Mouse (Mus musculus): ENCODE data around the gene C8g. TPM values are rescaled to one million over a fixed set of nuclear protein-coding genes. Genes with fewer than 3 reads are reported as not detected.

C8g gene
- polyA plus RNA-seq, 1 experiment from 2014 or later = 3.7 TPM

DNA sequence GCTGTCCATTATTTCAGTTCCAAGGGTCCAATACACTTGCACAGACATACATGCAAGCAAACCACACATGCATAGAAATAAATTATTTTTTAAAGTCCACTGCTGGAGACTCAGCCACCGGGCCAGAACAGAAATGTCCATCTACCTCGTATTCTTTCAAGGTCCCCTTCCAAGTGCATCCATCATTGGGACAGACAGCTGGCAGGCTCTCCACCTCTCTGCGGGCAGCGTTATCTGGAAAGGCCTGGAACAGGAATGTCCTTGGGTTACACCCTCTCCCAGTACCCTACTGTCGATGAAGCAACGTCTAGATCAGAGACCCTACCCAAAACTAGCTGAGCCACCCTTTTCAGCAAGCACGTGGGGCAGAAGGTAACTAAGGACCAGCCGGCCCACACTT lies 35.0 kb upstream of the C8g start:
- Histone ChIP-seq H3K4me3 (ENCODE audit: low read depth, low read length) (no peak overlapping the region), H3K27ac (ENCODE audit: low read depth, low read length) (no peak overlapping the region), H3K36me3 (ENCODE audit: control insufficient read depth, insufficient read depth, low read length) (peaks cover 11% of the 10 kb centered on the region), H3K9me3 (replicated peaks; ENCODE audit: control insufficient read depth, low read length) (no peaks in the 10 kb centered on the region), H3K4me2 (no peak overlapping the region), H3K4me1 (ENCODE audit: control insufficient read depth, insufficient read depth, low read length) (no peaks in the 10 kb centered on the region; the same call in 1 of the 2 replicates), H3K9ac (ENCODE audit: low read depth, low read length) (no peak overlapping the region), H3K27me3 (ENCODE audit: control insufficient read depth, insufficient read depth, low read length) (no peaks in the 10 kb centered on the region)
- no peak for ATAC-seq (replicated peaks; ENCODE audit: insufficient number of reproducible peaks, low FRiP score, low TSS enrichment)
- 70% methylated on average over 8 of the region's 8 CpGs for WGBS (ENCODE audit: insufficient replicate concordance)

DNA sequence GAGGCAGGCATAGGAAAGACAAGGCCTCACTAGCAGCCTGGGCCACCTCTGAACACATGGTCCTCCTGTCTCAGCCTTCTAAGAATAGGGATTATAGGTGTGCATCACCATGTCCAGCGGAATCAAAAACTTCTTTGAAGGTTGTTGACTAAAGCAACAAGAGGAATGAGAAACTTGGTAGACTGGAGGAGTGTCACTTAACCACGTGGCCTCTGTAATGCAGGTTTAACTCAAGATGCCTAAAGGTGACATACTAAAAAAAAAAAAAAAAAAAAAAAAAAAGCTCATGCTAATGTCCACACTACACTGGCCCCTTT lies 33.3 kb upstream of the C8g start:
- 90% methylated on average over 2 of the region's 2 CpGs for WGBS (ENCODE audit: insufficient replicate concordance)
- no peak overlapping the region for H3K27ac ChIP-seq (ENCODE audit: low read depth, low read length)
- no peaks in the 10 kb centered on the region; the same call in 1 of the 2 replicates for H3K4me1 ChIP-seq (ENCODE audit: control insufficient read depth, insufficient read depth, low read length)
- no peaks in the 10 kb centered on the region for H3K9me3 ChIP-seq (replicated peaks; ENCODE audit: control insufficient read depth, low read length)
- H3K9ac ChIP-seq (ENCODE audit: low read depth, low read length) = no peak overlapping the region
- no peak overlapping the region for H3K4me3 ChIP-seq (ENCODE audit: low read depth, low read length)
- no peak overlapping the region for H3K4me2 ChIP-seq
- peaks cover 16% of the 10 kb centered on the region for H3K36me3 ChIP-seq (ENCODE audit: control insufficient read depth, insufficient read depth, low read length)
- no peaks in the 10 kb centered on the region for H3K27me3 ChIP-seq (ENCODE audit: control insufficient read depth, insufficient read depth, low read length)
- ATAC-seq (replicated peaks; ENCODE audit: insufficient number of reproducible peaks, low FRiP score, low TSS enrichment) = no peak

DNA sequence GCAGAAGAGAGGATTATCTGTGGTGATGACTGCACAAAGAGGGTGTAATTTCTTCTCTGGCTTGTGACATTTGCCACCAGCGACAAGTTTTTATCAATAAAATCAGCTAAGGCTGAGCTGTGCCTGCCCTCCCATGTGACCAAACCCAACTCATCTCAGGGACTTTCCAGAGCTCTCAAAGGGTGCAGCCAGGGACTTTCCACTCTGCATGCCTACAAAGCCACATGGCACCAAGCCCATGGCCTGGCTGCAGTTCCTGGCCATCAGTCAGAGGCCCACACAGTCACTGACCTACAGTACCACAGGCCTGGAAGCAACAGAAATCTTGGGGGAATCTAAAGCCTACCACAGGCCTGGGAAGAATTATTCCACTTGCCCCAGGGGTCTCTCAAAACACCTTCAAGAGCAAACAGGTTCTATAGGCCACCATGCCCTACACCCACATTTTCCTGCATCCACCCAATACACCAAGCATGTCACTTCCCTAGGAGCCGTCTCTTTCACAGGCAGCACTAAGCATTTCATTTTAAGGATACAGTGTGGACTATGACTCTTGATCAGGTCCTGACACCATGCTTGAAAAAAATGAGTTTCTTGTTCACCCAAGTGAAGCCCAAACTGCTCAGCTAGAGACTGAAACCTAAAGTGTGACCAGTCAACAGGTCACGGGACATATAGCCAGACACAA lies 32.8 kb upstream of the C8g start:
- ATAC-seq (replicated peaks; ENCODE audit: insufficient number of reproducible peaks, low FRiP score, low TSS enrichment) = no peak

DNA sequence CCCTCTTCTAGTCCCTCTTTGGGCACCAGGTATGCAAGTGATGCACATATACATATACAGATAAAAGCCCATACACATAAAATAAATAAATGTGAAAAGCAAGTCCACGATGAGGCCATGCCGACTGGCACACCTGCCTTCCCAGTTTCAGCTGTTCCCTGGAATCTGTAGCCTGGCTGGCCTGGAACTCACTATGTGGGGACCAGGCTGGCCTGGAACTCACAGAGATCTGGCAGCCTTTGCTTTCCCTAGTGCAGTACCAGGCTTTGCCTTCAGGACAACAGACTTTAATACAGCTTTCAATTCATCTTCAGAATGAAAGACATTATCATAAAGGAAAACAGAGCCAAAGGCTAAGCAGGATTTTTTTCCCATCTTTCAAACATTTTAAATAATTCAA lies 32.2 kb upstream of the C8g start:
- no peaks in the 10 kb centered on the region for H3K27me3 ChIP-seq (ENCODE audit: control insufficient read depth, insufficient read depth, low read length)
- no peaks in the 10 kb centered on the region; the same call in 1 of the 2 replicates for H3K4me1 ChIP-seq (ENCODE audit: control insufficient read depth, insufficient read depth, low read length)
- H3K27ac ChIP-seq (ENCODE audit: low read depth, low read length) = no peak overlapping the region
- H3K4me2 ChIP-seq = no peak overlapping the region
- WGBS (ENCODE audit: insufficient replicate concordance) = 91% methylated on average over 2 of the region's 2 CpGs
- H3K36me3 ChIP-seq (ENCODE audit: control insufficient read depth, insufficient read depth, low read length) = peaks cover 19% of the 10 kb centered on the region
- no peaks in the 10 kb centered on the region for H3K9me3 ChIP-seq (replicated peaks; ENCODE audit: control insufficient read depth, low read length)
- ATAC-seq (replicated peaks; ENCODE audit: insufficient number of reproducible peaks, low FRiP score, low TSS enrichment) = no peak
- H3K4me3 ChIP-seq (ENCODE audit: low read depth, low read length) = no peak overlapping the region
- no peak overlapping the region for H3K9ac ChIP-seq (ENCODE audit: low read depth, low read length)

More for the DNA sequence above, 32.8 kb upstream of the C8g start:
- H3K9ac ChIP-seq (ENCODE audit: low read depth, low read length) = no peak overlapping the region
- no peaks in the 10 kb centered on the region for H3K9me3 ChIP-seq (replicated peaks; ENCODE audit: control insufficient read depth, low read length)
- H3K4me2 ChIP-seq = no peak overlapping the region
- 84% methylated on average over 3 of the region's 3 CpGs for WGBS (ENCODE audit: insufficient replicate concordance)
- H3K4me3 ChIP-seq (ENCODE audit: low read depth, low read length) = no peak overlapping the region
- no peaks in the 10 kb centered on the region; the same call in 1 of the 2 replicates for H3K4me1 ChIP-seq (ENCODE audit: control insufficient read depth, insufficient read depth, low read length)
- no peaks in the 10 kb centered on the region for H3K27me3 ChIP-seq (ENCODE audit: control insufficient read depth, insufficient read depth, low read length)
- no peak overlapping the region for H3K27ac ChIP-seq (ENCODE audit: low read depth, low read length)
- peaks cover 18% of the 10 kb centered on the region for H3K36me3 ChIP-seq (ENCODE audit: control insufficient read depth, insufficient read depth, low read length)

DNA sequence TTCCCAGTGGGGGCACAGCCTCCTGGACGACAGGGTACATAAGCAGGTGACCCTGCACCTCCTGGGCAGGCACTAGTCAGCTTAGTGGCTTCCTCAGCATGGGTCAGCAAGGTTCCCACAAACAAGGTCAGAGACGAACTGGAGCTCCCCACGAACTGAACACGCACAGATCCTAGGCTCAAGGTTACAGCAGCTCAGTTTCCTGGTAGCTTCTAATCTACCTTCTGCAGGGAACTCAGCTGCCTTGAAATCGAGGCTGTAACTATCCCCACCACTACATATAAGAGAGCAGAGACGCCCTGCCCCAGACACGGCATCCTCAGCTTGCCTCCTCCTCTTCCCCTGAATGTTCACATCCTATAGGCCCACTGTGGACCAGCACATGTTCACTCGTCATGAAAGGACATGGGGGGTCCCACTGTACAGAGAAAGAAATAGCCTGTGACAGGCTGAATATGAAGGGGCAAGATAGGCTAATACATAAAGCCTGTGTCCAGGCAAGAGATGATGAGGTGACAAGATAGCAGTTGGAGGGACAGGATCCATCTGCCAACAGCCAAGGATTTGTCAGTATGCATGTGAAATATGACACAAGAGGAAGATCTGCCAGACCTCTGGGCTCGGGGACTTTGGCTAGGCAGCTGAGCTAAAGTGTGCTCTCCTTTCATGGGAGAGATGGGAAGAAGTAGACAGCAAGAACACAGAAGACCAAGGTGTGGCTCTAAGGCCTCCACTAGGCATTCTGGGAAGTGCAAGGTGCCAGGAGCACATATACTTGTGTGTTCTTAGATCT lies 25.2 kb upstream of the C8g start:
- Histone ChIP-seq H3K4me1 (ENCODE audit: control insufficient read depth, insufficient read depth, low read length) (no peaks in the 10 kb centered on the region), H3K27ac (ENCODE audit: low read depth, low read length) (no peak overlapping the region), H3K4me3 (ENCODE audit: low read depth, low read length) (no peak overlapping the region), H3K36me3 (ENCODE audit: control insufficient read depth, insufficient read depth, low read length) (peaks cover 52% of the 10 kb centered on the region), H3K9ac (ENCODE audit: low read depth, low read length) (no peak overlapping the region), H3K4me2 (no peak overlapping the region), H3K9me3 (replicated peaks; ENCODE audit: control insufficient read depth, low read length) (no peaks in the 10 kb centered on the region), H3K27me3 (ENCODE audit: control insufficient read depth, insufficient read depth, low read length) (no peaks in the 10 kb centered on the region)
- WGBS (ENCODE audit: insufficient replicate concordance) = 87% methylated on average over 9 of the region's 9 CpGs
- no peak for ATAC-seq (replicated peaks; ENCODE audit: insufficient number of reproducible peaks, low FRiP score, low TSS enrichment)

DNA sequence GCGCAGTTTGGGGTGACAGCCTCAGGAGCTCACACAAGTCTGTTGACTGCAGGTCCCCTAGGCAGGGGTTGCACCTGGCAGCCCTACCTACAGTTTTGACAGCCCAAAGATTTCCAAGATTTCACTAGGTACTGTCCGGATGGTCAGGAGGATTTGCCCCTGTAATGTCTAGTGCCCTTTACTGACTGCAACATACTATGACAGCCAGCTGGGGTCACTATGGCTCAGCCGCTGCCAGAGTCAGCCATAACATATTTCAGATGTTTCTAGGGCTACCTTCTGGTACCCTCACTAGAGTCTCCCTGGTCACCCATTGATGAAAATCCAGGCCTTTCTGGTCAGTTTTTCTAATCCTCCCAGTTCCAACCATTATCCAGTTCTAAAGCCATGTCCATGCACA lies 8.4 kb upstream of the C8g start:
- H3K9ac ChIP-seq (ENCODE audit: low read depth, low read length) = no peak overlapping the region
- no peaks in the 10 kb centered on the region for H3K4me1 ChIP-seq (ENCODE audit: control insufficient read depth, insufficient read depth, low read length)
- no peak overlapping the region for H3K4me3 ChIP-seq (ENCODE audit: low read depth, low read length)
- H3K27me3 ChIP-seq (ENCODE audit: control insufficient read depth, insufficient read depth, low read length) = no peaks in the 10 kb centered on the region
- 56% methylated on average over 3 of the region's 3 CpGs for WGBS (ENCODE audit: insufficient replicate concordance)
- H3K9me3 ChIP-seq (replicated peaks; ENCODE audit: control insufficient read depth, low read length) = no peaks in the 10 kb centered on the region
- no peak overlapping the region for H3K4me2 ChIP-seq
- no peak for ATAC-seq (replicated peaks; ENCODE audit: insufficient number of reproducible peaks, low FRiP score, low TSS enrichment)
- 0 out of 2 replicates have a peak, but pooled peaks cover 4% of the 10 kb centered on the region for H3K36me3 ChIP-seq (ENCODE audit: control insufficient read depth, insufficient read depth, low read length)
- no peak overlapping the region for H3K27ac ChIP-seq (ENCODE audit: low read depth, low read length)

DNA sequence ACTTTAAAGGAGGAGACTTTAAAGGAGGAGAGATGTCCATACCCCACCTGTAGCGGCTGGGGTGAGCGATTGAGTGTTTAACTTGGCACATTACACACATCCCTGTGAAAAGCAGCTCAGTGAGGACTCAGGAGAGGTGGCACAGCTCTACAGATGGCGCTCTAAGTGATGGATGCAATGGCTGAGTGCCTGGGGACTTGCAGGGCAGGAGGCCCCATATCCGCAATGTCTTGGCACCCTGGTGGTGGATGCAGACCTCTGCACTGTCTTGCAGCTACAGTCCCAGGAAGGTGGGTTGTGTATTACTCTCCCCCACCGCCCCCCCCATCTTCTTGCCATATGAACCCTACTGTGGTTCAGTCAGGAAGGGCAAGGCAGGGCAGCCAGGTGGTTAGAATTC lies 5.4 kb upstream of the C8g start:
- 38% methylated on average over 5 of the region's 5 CpGs for WGBS (ENCODE audit: insufficient replicate concordance)
- no peak overlapping the region for H3K4me3 ChIP-seq (ENCODE audit: low read depth, low read length)
- H3K9ac ChIP-seq (ENCODE audit: low read depth, low read length) = no peak overlapping the region
- no peak for ATAC-seq (replicated peaks; ENCODE audit: insufficient number of reproducible peaks, low FRiP score, low TSS enrichment)
- no peaks in the 10 kb centered on the region for H3K9me3 ChIP-seq (replicated peaks; ENCODE audit: control insufficient read depth, low read length)
- H3K4me2 ChIP-seq = no peak overlapping the region
- 0 out of 2 replicates have a peak, but pooled peaks cover 7% of the 10 kb centered on the region for H3K36me3 ChIP-seq (ENCODE audit: control insufficient read depth, insufficient read depth, low read length)
- no peaks in the 10 kb centered on the region for H3K27me3 ChIP-seq (ENCODE audit: control insufficient read depth, insufficient read depth, low read length)
- H3K27ac ChIP-seq (ENCODE audit: low read depth, low read length) = no peak overlapping the region
- H3K4me1 ChIP-seq (ENCODE audit: control insufficient read depth, insufficient read depth, low read length) = peaks cover under 1% of the 10 kb centered on the region; the same call in 1 of the 2 replicates

DNA sequence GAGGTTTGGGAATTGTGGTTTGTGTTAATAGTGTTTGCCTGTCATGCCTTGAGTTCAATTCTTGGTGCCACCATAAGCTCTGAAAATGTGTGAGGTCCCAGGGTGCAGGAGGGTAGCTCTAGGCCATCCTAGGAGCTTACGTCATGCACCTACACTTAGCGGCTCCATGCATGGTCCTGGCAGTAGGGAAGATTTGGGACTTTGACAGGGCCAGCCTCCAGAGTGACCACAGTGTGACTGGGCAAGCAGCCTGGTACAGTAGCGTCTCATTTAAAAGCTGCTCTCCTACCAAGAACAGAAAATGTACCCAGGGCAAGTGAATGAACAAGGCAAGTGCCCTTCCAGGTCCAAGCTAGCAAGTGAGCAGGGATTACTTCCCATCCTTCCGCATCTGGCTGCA lies 4.3 kb upstream of the C8g start:
- H3K4me3 ChIP-seq (ENCODE audit: low read depth, low read length) = no peak overlapping the region
- no peak overlapping the region for H3K9ac ChIP-seq (ENCODE audit: low read depth, low read length)
- no peak overlapping the region for H3K4me2 ChIP-seq
- 0 out of 2 replicates have a peak, but pooled peaks cover 7% of the 10 kb centered on the region for H3K36me3 ChIP-seq (ENCODE audit: control insufficient read depth, insufficient read depth, low read length)
- no peak for ATAC-seq (replicated peaks; ENCODE audit: insufficient number of reproducible peaks, low FRiP score, low TSS enrichment)
- no peaks in the 10 kb centered on the region for H3K27me3 ChIP-seq (ENCODE audit: control insufficient read depth, insufficient read depth, low read length)
- H3K4me1 ChIP-seq (ENCODE audit: control insufficient read depth, insufficient read depth, low read length) = peaks cover 8% of the 10 kb centered on the region
- H3K9me3 ChIP-seq (replicated peaks; ENCODE audit: control insufficient read depth, low read length) = no peaks in the 10 kb centered on the region
- H3K27ac ChIP-seq (ENCODE audit: low read depth, low read length) = no peak overlapping the region
- WGBS (ENCODE audit: insufficient replicate concordance) = 83% methylated on average over 4 of the region's 4 CpGs
